Comparison of ENCODE assay signal across 1 mouse cellular context in the genomic region with DNA sequence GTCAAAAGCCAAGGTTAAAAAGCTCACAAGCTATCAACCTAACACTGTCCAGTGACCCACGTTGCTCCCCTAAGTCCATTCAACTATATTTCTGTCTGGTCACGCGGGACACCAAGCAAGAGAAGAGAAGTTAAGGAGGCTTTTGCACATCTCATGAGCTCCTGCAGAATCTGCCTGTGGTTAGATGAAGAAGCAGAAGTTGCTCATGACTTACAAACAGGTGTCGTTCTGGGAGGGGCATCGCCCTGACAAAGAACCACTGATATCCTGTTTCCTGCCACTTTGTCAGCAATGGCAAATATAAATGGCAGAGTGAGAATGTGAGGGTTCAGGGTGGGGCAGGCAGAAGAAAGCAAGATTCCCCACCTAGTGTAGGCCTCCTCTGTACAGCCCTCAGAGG.
TF ChIP-seq lines count a peak whose summit lies in the region.

No protein-coding gene starts in this region.

TF ChIP-seq in MEL, 35 proteins besides CTCF, POLR2A, EP300 and RAD21 (continued from another document):
- TF ChIP-seq E2F4 (IDR thresholded peaks at IDR 0.05; ENCODE audit: borderline replicate concordance, low read depth, low read length) (no peak), MEF2A (IDR thresholded peaks at IDR 0.05; ENCODE audit: extremely low read depth, insufficient replicate concordance, low read depth, low read length, poor library complexity, severe bottlenecking) (no peak), MYC (IDR thresholded peaks at IDR 0.05; ENCODE audit: low read depth, low read length) (peak; percentile 41; the same call in 1 of the 2 replicates), KAT2A (conservative IDR thresholded peaks at IDR 0.05; ENCODE audit: low read depth, low read length) (no peak), ZC3H11A (IDR thresholded peaks at IDR 0.05; ENCODE audit: low read depth, low read length) (no peak), UBTF (IDR thresholded peaks at IDR 0.05; ENCODE audit: borderline replicate concordance, insufficient read depth, low read depth, low read length) (no peak), USF1 (IDR thresholded peaks at IDR 0.05; ENCODE audit: low read depth, low read length) (peak; percentile 90), BHLHE40 (IDR thresholded peaks at IDR 0.05; ENCODE audit: borderline replicate concordance, low read depth, low read length) (peak; percentile 24; the same call in 1 of the 2 replicates), GATA1 (IDR thresholded peaks at IDR 0.05; ENCODE audit: low read depth, low read length) (0 out of 2 replicates have a peak, but pooled peaks have one; percentile 6), NELFE (IDR thresholded peaks at IDR 0.05; ENCODE audit: low read depth, low read length) (no peak)
